Mouse (Mus musculus): ENCODE measurements around the gene Acp2. TPM values are rescaled to one million over a fixed set of nuclear protein-coding genes. Genes with fewer than 3 reads are reported as not detected.
A peak's percentile ranks its signal among the peaks of the same experiment; 100 is the strongest.

The Acp2 gene
- polyA plus RNA-seq, 1 experiment from 2014 or later = 24.2 TPM

DNA sequence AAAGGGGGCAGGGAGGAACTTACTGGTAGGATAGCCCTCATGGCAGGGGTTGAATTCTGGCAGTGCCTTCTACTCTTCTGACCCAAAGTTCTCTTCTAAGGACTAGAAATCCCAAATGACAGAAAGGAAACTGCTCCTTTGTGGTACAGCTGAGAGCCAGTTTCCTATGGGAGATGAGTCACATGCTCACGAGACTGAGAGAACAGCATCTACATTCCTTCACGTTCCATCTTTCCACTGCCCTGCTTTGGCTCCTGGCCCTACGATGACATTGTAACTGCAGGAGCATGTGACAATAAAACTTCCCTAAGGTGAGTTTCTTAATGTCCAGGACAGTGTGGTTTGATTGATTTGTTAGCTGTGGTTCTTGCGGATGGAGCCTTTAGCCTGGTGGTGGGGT lies 45.7 kb downstream of the Acp2 start:
- H3K9me3 ChIP-seq = no peaks in the 10 kb centered on the region
- peaks cover 6% of the 10 kb centered on the region; the same call in 1 of the 2 replicates for H3K27me3 ChIP-seq (ENCODE audit: insufficient read depth, poor library complexity, severe bottlenecking)
- WGBS = 77% methylated on average over 4 of the region's 4 CpGs
- peaks cover 16% of the 10 kb centered on the region; the same call in 1 of the 2 replicates for H3K4me1 ChIP-seq
- no peak overlapping the region for H3K27ac ChIP-seq
- H3K4me3 ChIP-seq = no peak overlapping the region
- no peaks in the 10 kb centered on the region for H3K36me3 ChIP-seq
- peak; percentile 28 for DNase-seq (ENCODE audit: low spot score)

DNA sequence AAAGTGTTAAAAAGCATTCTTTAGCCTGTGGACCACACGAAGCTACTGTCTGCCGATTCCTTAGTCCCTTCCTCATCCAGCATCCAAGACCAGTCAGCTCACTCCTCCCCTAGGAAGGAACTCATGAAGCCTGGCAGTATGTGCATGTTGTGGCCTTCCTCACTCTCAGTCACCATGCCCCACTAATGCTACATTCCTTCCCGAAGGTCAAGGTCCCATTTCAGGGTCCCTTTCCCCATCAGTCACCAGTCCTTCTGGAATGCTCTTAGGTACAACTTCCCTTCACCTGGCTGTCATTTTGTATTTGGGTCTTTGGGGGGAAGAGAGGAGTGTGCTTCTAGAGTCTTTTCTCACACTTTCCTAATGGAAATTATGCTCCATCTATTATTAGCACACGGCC lies 49.3 kb downstream of the Acp2 start:
- 61% methylated on average over 4 of the region's 4 CpGs for WGBS
- Histone ChIP-seq H3K36me3 (no peaks in the 10 kb centered on the region), H3K27me3 (ENCODE audit: insufficient read depth, poor library complexity, severe bottlenecking) (peaks cover 34% of the 10 kb centered on the region), H3K4me1 (peaks cover 32% of the 10 kb centered on the region), H3K9me3 (no peaks in the 10 kb centered on the region), H3K4me3 (no peak overlapping the region), H3K27ac (no peak overlapping the region; the same call in 1 of the 2 replicates)
- DNase-seq (ENCODE audit: low spot score) = peak; percentile 45

DNA sequence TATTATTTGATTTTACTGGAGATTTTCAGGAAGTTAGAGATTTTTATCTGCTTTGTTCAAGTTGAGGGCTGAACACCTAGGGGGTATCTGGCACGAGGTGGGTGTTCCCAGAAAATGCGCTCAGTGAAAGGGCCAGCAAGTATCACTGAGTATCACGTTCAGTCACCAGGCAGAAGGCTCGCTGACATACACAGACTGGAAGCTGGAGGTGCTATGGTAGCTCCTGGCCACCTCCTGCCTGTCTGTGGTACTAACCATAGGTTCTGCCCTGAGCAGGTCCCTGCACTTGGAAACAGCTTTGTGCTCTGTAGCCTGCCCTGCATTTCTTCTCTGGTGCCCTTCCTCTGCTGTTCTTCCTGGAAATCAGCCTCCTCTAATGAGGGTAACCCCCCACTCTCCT lies 49.8 kb downstream of the Acp2 start:
- H3K4me3 ChIP-seq = no peak overlapping the region
- peak; percentile 16 for DNase-seq (ENCODE audit: low spot score)
- WGBS = 48% methylated on average over 4 of the region's 4 CpGs
- H3K36me3 ChIP-seq = no peaks in the 10 kb centered on the region
- H3K4me1 ChIP-seq = peaks cover 37% of the 10 kb centered on the region
- no peak overlapping the region for H3K27ac ChIP-seq
- no peaks in the 10 kb centered on the region for H3K9me3 ChIP-seq
- peaks cover 34% of the 10 kb centered on the region for H3K27me3 ChIP-seq (ENCODE audit: insufficient read depth, poor library complexity, severe bottlenecking)

DNA sequence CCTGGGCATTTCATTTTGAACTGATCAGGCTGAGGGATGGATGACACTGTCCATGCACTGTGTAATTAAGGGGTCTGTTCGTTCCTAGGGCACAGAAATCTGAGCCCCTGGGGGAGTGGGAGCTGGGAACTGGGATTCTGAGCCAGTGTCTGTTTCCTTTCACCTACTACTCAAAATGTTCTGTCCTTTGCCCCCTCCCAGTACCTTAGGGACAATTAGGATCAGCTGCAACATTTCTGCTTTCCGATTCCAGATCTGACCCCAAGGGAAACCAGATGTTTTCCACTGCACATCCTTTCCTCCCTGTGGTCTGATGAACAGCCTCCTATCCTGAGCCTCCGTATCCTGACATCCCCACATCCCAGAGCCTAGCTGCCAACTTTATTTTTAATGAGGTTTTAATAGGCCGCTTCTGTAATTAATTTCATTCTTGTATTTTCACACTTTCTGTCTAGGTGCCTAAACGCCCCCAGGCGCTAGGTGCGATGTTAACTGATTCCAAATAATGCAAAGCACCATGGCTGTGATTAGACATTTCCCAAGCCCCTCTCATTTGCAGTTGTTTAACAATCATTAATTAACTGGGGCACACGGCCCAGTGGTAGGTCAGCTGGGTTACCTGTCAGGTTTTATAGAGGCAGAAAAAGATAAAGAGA lies 52.2 kb downstream of the Acp2 start:
- Histone ChIP-seq H3K27ac (no peak overlapping the region), H3K27me3 (ENCODE audit: insufficient read depth, poor library complexity, severe bottlenecking) (peaks cover 47% of the 10 kb centered on the region), H3K4me1 (peaks cover 60% of the 10 kb centered on the region), H3K36me3 (no peaks in the 10 kb centered on the region), H3K4me3 (no peak overlapping the region), H3K9me3 (no peaks in the 10 kb centered on the region)
- 32% methylated on average over 8 of the region's 8 CpGs for WGBS
- DNase-seq (ENCODE audit: low spot score) = no peak

DNA sequence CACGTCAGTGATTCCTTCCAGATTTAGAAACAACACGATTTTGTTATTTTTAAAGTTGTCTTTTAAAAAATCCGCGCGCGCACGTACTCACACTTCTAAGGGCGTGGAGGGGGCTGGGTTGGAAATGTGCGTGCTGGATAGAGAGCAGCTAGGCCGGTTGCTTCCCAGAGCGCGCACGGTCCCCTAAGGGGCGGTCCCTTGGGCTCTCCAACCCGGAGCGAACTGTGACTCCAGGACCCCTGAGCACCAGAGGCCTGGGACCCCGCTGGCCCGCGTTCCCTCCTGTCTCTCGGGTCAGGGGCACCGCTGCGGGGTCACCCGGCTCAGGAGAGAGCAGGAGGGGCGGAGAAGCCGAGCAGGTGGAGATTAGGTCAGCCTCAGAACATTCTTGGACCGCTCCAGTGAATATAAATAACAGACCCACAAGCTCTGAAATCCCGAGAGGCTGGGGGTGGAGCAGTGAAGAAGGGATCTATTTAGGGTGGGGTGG lies 53.0 kb downstream of the Acp2 start, which contains the start of gene Pacsin3:
Pacsin3 (plus strand) TSS at position 294 of the 490 bp plus-strand sequence.
- Histone ChIP-seq H3K9me3 (no peaks in the 10 kb centered on the region), H3K36me3 (0 out of 2 replicates have a peak, but pooled peaks cover 5% of the 10 kb centered on the region), H3K27ac (peak within 1 kb of the TSS; percentile 85), H3K4me1 (peaks cover 62% of the 10 kb centered on the region), H3K27me3 (ENCODE audit: insufficient read depth, poor library complexity, severe bottlenecking) (peaks cover 47% of the 10 kb centered on the region), H3K4me3 (peak within 1 kb of the TSS; percentile 75)
- under 1% methylated on average over 27 of the region's 27 CpGs for whole genome bisulfite sequencing
- DNase-seq (ENCODE audit: low spot score) = no peak

DNA sequence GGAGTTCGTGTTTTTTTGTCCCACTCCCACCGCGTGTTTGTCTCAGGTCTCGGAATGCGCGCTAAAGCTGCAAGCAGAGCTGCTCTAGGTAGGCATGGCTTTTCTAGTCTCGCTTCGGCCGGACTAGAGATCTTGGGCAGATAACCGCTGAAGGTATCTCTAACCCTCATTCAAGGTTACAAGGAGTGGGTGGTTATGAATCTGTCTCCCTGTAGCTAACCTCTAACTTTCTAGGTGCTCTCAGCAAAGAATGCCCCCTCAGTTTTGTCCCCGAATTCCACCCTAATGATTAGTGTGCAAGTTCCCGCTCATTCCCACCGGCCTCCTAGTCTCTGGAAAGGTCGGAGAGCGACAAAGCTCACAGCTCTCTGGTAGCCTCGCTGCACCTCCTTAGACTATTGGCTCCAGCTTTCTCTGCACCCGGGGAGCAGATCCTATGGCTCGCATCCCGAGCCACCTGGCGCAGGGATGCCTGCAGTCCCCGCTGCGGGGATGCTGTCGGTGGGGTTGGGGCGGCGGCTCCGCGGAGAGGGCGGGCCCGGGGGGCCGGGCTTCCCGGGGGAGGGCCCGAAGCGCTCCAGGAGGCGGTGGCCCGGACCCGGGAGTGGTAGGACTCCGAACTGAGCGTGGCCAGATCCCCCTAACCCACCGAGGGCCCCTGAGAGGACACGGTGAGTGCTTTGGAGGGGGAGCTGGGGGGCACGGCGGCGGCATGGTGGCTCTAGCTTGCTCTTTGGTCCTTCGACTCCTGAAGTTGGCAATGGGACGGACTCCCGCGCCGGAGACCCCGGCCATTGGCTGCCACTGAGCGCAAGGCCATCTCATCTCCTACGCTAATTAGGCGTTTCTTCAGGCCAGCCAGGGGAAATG lies 53.8 kb downstream of the Acp2 start:
- Histone ChIP-seq H3K27ac (peak overlapping the region; percentile 85), H3K9me3 (no peaks in the 10 kb centered on the region), H3K4me3 (peak overlapping the region; percentile 75), H3K36me3 (peaks cover 12% of the 10 kb centered on the region), H3K4me1 (peaks cover 67% of the 10 kb centered on the region), H3K27me3 (ENCODE audit: insufficient read depth, poor library complexity, severe bottlenecking) (peaks cover 47% of the 10 kb centered on the region)
- under 1% methylated on average over 52 of the region's 52 CpGs for WGBS
- peak; percentile 88 for DNase-seq (ENCODE audit: low spot score)

DNA sequence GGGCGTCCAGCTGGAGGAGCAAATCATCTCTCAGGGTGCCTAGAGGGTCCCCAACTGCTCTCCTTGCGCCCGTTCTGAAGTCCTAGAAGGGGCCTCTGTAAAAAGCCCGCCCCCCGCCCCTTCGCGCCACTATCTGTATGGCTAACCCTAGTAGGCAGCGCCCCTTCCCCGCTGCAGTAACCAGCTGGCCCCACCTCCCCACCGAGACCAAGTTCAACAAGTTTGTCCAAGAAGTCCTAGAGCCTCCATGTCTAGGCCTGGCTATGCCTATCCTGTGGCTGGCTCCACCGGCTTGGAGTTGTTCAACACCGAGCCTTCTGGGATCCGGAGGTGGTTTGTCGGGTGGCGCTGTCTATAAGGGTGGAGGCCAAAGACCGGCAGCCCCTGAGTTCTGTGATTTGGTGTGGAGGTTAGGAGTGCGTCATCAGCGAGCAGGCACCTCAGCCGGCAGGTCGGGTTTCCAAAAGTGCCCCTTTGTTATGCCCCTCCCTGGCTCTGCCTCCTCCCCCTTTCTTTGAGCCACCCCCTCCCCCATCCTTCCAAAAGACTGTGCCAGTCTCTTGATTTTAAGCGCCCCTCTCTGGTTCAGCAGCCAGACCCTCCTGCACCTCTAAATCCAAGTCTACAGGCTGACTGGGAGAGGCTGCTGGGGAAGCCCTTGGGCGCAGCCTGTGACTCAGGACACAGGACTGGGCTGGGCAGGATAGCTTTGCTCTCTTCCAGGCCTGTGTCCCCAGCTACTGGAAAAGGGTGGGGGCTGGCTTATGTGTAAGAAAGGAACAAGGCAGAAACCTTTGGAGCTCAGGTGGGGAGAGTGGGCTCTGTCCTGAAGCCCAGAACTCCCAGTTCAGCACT lies 54.7 kb downstream of the Acp2 start:
- Histone ChIP-seq H3K4me1 (peaks cover 61% of the 10 kb centered on the region), H3K27me3 (ENCODE audit: insufficient read depth, poor library complexity, severe bottlenecking) (peaks cover 47% of the 10 kb centered on the region), H3K36me3 (peaks cover 16% of the 10 kb centered on the region), H3K9me3 (no peaks in the 10 kb centered on the region), H3K27ac (peak overlapping the region; percentile 85), H3K4me3 (peak overlapping the region; percentile 75)
- under 1% methylated on average over 22 of the region's 22 CpGs for WGBS
- DNase-seq (ENCODE audit: low spot score) = peak; percentile 87

DNA sequence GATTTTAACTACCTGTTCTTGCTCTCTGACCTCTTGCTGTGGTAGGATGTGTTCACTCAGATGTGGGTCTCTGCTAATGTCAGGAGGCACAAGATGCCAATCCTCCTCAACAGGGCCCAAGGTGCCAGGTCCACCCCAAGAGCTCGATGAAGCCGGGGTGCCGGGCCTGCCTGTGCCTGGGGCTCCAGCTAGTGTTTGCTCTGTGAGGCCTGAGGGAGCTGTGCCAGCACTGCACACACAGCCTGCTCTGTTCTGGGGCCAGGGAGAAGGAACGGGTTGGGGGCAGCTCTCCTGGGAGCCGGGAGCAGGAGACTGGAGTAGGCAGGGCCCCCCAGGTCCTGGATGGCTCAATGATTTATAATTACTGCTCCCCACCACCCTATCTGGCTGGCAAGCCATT lies 55.4 kb downstream of the Acp2 start:
- no peak for DNase-seq (ENCODE audit: low spot score)
- peaks cover 23% of the 10 kb centered on the region for H3K36me3 ChIP-seq
- H3K4me1 ChIP-seq = peaks cover 54% of the 10 kb centered on the region
- peak overlapping the region; percentile 85 for H3K27ac ChIP-seq
- WGBS = 78% methylated on average over 5 of the region's 5 CpGs
- no peaks in the 10 kb centered on the region for H3K9me3 ChIP-seq
- peak overlapping the region; percentile 75 for H3K4me3 ChIP-seq
- H3K27me3 ChIP-seq (ENCODE audit: insufficient read depth, poor library complexity, severe bottlenecking) = peaks cover 44% of the 10 kb centered on the region

DNA sequence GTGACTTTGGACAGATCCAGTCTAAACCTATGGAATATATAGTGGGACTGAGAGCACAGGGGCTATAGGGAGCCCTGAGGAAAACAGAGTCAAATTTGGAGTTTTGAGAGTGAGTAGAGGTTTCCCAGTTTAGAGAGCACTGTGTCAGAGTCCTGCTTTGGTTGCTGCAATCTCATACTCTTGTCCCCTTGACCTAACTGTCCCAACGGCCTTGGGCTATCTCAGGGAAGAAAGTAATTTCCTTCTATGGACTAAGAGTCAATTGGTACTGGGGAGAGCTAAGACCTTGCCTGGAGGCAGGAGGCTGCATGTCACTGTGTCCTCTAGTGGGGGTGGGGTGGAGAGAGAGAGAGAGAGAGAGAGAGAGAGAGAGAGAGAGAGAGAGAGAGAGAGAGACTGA lies 56.1 kb downstream of the Acp2 start:
- Histone ChIP-seq H3K9me3 (no peaks in the 10 kb centered on the region), H3K4me3 (no peak overlapping the region), H3K36me3 (peaks cover 31% of the 10 kb centered on the region), H3K4me1 (peaks cover 57% of the 10 kb centered on the region), H3K27me3 (ENCODE audit: insufficient read depth, poor library complexity, severe bottlenecking) (peaks cover 37% of the 10 kb centered on the region), H3K27ac (no peak overlapping the region)
- no peak for DNase-seq (ENCODE audit: low spot score)
- WGBS = 56% methylated on average over 1 of the region's 1 CpGs

DNA sequence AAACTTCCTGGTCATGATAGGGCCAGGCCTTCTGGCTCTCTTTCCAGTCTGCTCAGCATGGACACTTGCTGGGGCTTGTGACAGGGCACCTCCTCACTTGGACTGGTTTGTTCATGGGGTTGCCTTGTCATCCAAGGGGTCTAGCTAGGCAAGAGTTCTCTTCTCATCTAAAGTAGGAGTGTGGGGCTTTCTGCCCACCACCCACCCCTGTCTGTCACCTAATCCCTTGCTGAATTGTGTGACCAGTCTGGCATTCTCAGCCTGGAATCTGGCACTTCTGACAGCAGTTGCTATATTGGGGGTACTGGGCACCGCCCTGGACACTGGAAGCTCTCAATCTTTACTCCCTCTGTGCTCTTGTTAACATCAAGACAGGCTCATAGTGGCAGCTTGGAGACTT lies 56.8 kb downstream of the Acp2 start:
- Histone ChIP-seq H3K4me3 (no peak overlapping the region), H3K27ac (0 out of 2 replicates have a peak overlapping the region, but pooled peaks have one; percentile 11), H3K9me3 (no peaks in the 10 kb centered on the region), H3K27me3 (ENCODE audit: insufficient read depth, poor library complexity, severe bottlenecking) (peaks cover 30% of the 10 kb centered on the region), H3K36me3 (peaks cover 32% of the 10 kb centered on the region), H3K4me1 (peaks cover 63% of the 10 kb centered on the region)
- 70% methylated on average over 1 of the region's 1 CpGs for WGBS
- no peak for DNase-seq (ENCODE audit: low spot score)
